Mouse (Mus musculus): ENCODE measurements around the gene Slc23a3. TPM values are rescaled to one million over a fixed set of nuclear protein-coding genes. Genes with fewer than 3 reads are reported as not detected.

The Slc23a3 gene
- polyA plus RNA-seq, 1 experiment, result 0.30 TPM

- Histone ChIP-seq H3K36me3 (ENCODE audit: control insufficient read depth, insufficient read depth, low read length) (peaks cover 20% of the 10 kb centered on the region), H3K27me3 (ENCODE audit: control insufficient read depth, insufficient read depth, low read length) (no peaks in the 10 kb centered on the region), H3K27ac (ENCODE audit: insufficient read depth, low read length) (peak within 1 kb of the TSS; percentile 86), H3K4me1 (ENCODE audit: control insufficient read depth, insufficient read depth, insufficient read length) (no peaks in the 10 kb centered on the region; the same call in 1 of the 2 replicates), H3K4me3 (ENCODE audit: extremely low read depth, insufficient read depth, insufficient read length) (peak within 1 kb of the TSS; percentile 77)
- TF ChIP-seq POLR2A (IDR thresholded peaks at IDR 0.05; ENCODE audit: low read depth, low read length) (peak; percentile 40), CTCF (IDR thresholded peaks at IDR 0.05; ENCODE audit: extremely low read depth, insufficient read depth, insufficient read length, insufficient replicate concordance) (no peak)
- 4% methylated on average over 56 of the region's 59 CpGs for WGBS
- peak; percentile 92 to 98 for DNase-seq (ENCODE audit: low read depth in 1 of 2, low spot score in 2 of 2)
Measured at GRCm38 (mm10) chr1:75168472-75169464, 35.1 kb upstream of the Slc23a3 start, which contains the start of gene Zfand2b. Gene Zfand2b (plus strand): TSS chr1:75168646.

- Histone ChIP-seq H3K4me1 (ENCODE audit: control insufficient read depth, insufficient read depth, insufficient read length) (no peaks in the 10 kb centered on the region; the same call in 1 of the 2 replicates), H3K36me3 (ENCODE audit: control insufficient read depth, insufficient read depth, low read length) (peaks cover 20% of the 10 kb centered on the region), H3K27ac (ENCODE audit: insufficient read depth, low read length) (peak overlapping the region; percentile 61), H3K4me3 (ENCODE audit: extremely low read depth, insufficient read depth, insufficient read length) (peak overlapping the region; percentile 77), H3K27me3 (ENCODE audit: control insufficient read depth, insufficient read depth, low read length) (no peaks in the 10 kb centered on the region)
- WGBS, result 12% methylated on average over 7 of the region's 7 CpGs
- no peak for DNase-seq (ENCODE audit: low read depth in 1 of 2, low spot score in 2 of 2)
- TF ChIP-seq CTCF (IDR thresholded peaks at IDR 0.05; ENCODE audit: extremely low read depth, insufficient read depth, insufficient read length, insufficient replicate concordance) (no peak), POLR2A (IDR thresholded peaks at IDR 0.05; ENCODE audit: low read depth, low read length) (no peak)
Measured at GRCm38 (mm10) chr1:75168093-75168471, 34.4 kb upstream of the Slc23a3 start.

GRCm38 (mm10) chr1:75160256-75160617 lies 26.5 kb upstream of the Slc23a3 start:
- WGBS, result 84% methylated on average over 4 of the region's 4 CpGs
- H3K27ac ChIP-seq (ENCODE audit: insufficient read depth, low read length), result no peak overlapping the region
- TF ChIP-seq CTCF (IDR thresholded peaks at IDR 0.05; ENCODE audit: extremely low read depth, insufficient read depth, insufficient read length, insufficient replicate concordance) (no peak), POLR2A (IDR thresholded peaks at IDR 0.05; ENCODE audit: low read depth, low read length) (no peak)
- H3K4me3 ChIP-seq (ENCODE audit: extremely low read depth, insufficient read depth, insufficient read length), result no peak overlapping the region
- no peaks in the 10 kb centered on the region for H3K27me3 ChIP-seq (ENCODE audit: control insufficient read depth, insufficient read depth, low read length)
- H3K4me1 ChIP-seq (ENCODE audit: control insufficient read depth, insufficient read depth, insufficient read length), result no peaks in the 10 kb centered on the region
- no peak for DNase-seq (ENCODE audit: low read depth in 1 of 2, low spot score in 2 of 2)
- no peaks in the 10 kb centered on the region for H3K36me3 ChIP-seq (ENCODE audit: control insufficient read depth, insufficient read depth, low read length)

GRCm38 (mm10) chr1:75159540-75160255 lies 26.0 kb upstream of the Slc23a3 start:
- Histone ChIP-seq H3K36me3 (ENCODE audit: control insufficient read depth, insufficient read depth, low read length) (no peaks in the 10 kb centered on the region), H3K4me3 (ENCODE audit: extremely low read depth, insufficient read depth, insufficient read length) (no peak overlapping the region; the same call in 1 of the 2 replicates), H3K27me3 (ENCODE audit: control insufficient read depth, insufficient read depth, low read length) (no peaks in the 10 kb centered on the region), H3K4me1 (ENCODE audit: control insufficient read depth, insufficient read depth, insufficient read length) (no peaks in the 10 kb centered on the region), H3K27ac (ENCODE audit: insufficient read depth, low read length) (no peak overlapping the region)
- DNase-seq (ENCODE audit: low read depth in 1 of 2, low spot score in 2 of 2), result no peak
- WGBS, result 74% methylated on average over 5 of the region's 5 CpGs
- TF ChIP-seq POLR2A (IDR thresholded peaks at IDR 0.05; ENCODE audit: low read depth, low read length), result no peak
- no peak for TF ChIP-seq CTCF (IDR thresholded peaks at IDR 0.05; ENCODE audit: extremely low read depth, insufficient read depth, insufficient read length, insufficient replicate concordance)

GRCm38 (mm10) chr1:75158990-75159389 lies 25.3 kb upstream of the Slc23a3 start:
- Histone ChIP-seq H3K36me3 (ENCODE audit: control insufficient read depth, insufficient read depth, low read length) (no peaks in the 10 kb centered on the region), H3K4me1 (ENCODE audit: control insufficient read depth, insufficient read depth, insufficient read length) (no peaks in the 10 kb centered on the region), H3K27ac (ENCODE audit: insufficient read depth, low read length) (no peak overlapping the region), H3K27me3 (ENCODE audit: control insufficient read depth, insufficient read depth, low read length) (no peaks in the 10 kb centered on the region), H3K4me3 (ENCODE audit: extremely low read depth, insufficient read depth, insufficient read length) (no peak overlapping the region)
- TF ChIP-seq CTCF (IDR thresholded peaks at IDR 0.05; ENCODE audit: extremely low read depth, insufficient read depth, insufficient read length, insufficient replicate concordance), result no peak
- TF ChIP-seq POLR2A (IDR thresholded peaks at IDR 0.05; ENCODE audit: low read depth, low read length), result no peak
- no peak for DNase-seq (ENCODE audit: low read depth in 1 of 2, low spot score in 2 of 2)

- WGBS, result 50% methylated on average over 3 of the region's 3 CpGs
- DNase-seq (ENCODE audit: low read depth in 1 of 2, low spot score in 2 of 2), result no peak
- no peaks in the 10 kb centered on the region for H3K36me3 ChIP-seq (ENCODE audit: control insufficient read depth, insufficient read depth, low read length)
- H3K27ac ChIP-seq (ENCODE audit: insufficient read depth, low read length), result no peak overlapping the region
- H3K27me3 ChIP-seq (ENCODE audit: control insufficient read depth, insufficient read depth, low read length), result no peaks in the 10 kb centered on the region
- H3K4me1 ChIP-seq (ENCODE audit: control insufficient read depth, insufficient read depth, insufficient read length), result no peaks in the 10 kb centered on the region
- TF ChIP-seq POLR2A (IDR thresholded peaks at IDR 0.05; ENCODE audit: low read depth, low read length), result no peak
- no peak for TF ChIP-seq CTCF (IDR thresholded peaks at IDR 0.05; ENCODE audit: extremely low read depth, insufficient read depth, insufficient read length, insufficient replicate concordance)
- no peak overlapping the region for H3K4me3 ChIP-seq (ENCODE audit: extremely low read depth, insufficient read depth, insufficient read length)
Measured at GRCm38 (mm10) chr1:75155837-75156236, 22.1 kb upstream of the Slc23a3 start.
